Comparison of ENCODE assay signal across 31 mouse cellular contexts in the genomic region with DNA sequence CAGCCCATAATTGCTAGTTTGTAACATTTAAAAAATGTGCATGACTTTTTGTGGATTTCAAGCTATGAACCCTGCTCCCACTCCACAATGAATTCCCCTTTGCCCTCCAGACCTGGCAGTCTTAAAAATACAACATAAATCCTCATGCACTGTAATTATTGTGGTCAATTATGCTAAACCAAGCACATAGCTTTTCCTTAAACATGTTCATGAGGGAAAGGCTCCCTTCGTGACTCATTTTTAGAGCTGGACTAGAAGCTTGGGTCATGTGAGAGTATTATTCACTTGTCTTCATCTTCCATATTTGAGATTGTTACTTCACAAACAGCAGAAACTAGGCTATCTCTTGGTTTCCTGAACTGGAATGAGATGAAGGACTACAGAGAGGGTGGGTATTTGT.
A peak's percentile ranks its signal among the peaks of the same experiment; 100 is the strongest.
DNase-seq lines count a peak whose midpoint lies in the region; ATAC-seq and TF ChIP-seq lines count a peak whose summit lies in the region.
"Had no signal": no experiment of that assay in that cellular context is flagged by ENCODE, and none has a peak within 500 bp of the region (broad histone marks: within the 10 kb centered on the region; RNA-seq: fewer than 3 reads in every experiment).

No protein-coding gene starts in this region.

- DNase-seq in midbrain, embryonic 11.5 days (ENCODE audit: low spot score, missing footprints): peak; percentile 57
- no peak for DNase-seq in midbrain, embryonic 14.5 days
- DNase-seq in Muller cell, postnatal 12 days (ENCODE audit: inconsistent ontology term): peak; percentile 34
- peak; percentile 26 for DNase-seq in adipocyte (ENCODE audit: low spot score)
- no peak for DNase-seq in layer of hippocampus, adult 11-12 months (ENCODE audit: low spot score)
- no peak for DNase-seq in heart, adult 8-10 months (ENCODE audit: low spot score)
- no peak for DNase-seq in lung, postnatal 25 days (ENCODE audit: low spot score)
- DNase-seq: adrenal gland, adult 2 months; adrenal gland, postnatal 14 days; cerebellum, adult 11 months; cerebellum, adult 2 months; cerebellum, adult 9-11 months; cerebellum, postnatal 36 days; embryo, embryonic 11 days; gastrocnemius, postnatal 10 days; heart, adult 18-20 months; heart, postnatal 14 days; heart, postnatal 4 days had no signal

- no peak for ATAC-seq in midbrain, embryonic 11.5 days (ENCODE audit: low FRiP score)
- no peak for ATAC-seq in midbrain, embryonic 14.5 days (ENCODE audit: low FRiP score, low TSS enrichment)
- ATAC-seq: forebrain, embryonic 16.5 days; intestine, postnatal 0 days had no signal

- TF ChIP-seq POLR2A in myocyte (IDR thresholded peaks at IDR 0.05; ENCODE audit: insufficient read length, low read depth): no peak

- H3K27me3 ChIP-seq in midbrain, embryonic 11.5 days (ENCODE audit: control insufficient read depth, insufficient read depth, low read length): no peaks in the 10 kb centered on the region
- H3K27me3 ChIP-seq in midbrain, embryonic 14.5 days (ENCODE audit: control insufficient read depth, insufficient read depth, low read length): no peaks in the 10 kb centered on the region
- no peaks in the 10 kb centered on the region for H3K27me3 ChIP-seq in myocyte (ENCODE audit: control insufficient read depth, insufficient read depth, insufficient read length)
- H3K27me3 ChIP-seq: CH12.LX; embryonic facial prominence, embryonic 15.5 days; forebrain, embryonic 13.5 days; heart, embryonic 13.5 days; hindbrain, embryonic 12.5 days; hindbrain, embryonic 15.5 days had no signal

- H3K4me1 ChIP-seq in midbrain, embryonic 11.5 days (ENCODE audit: control insufficient read depth, insufficient read depth, low read length): no peaks in the 10 kb centered on the region
- no peaks in the 10 kb centered on the region for H3K4me1 ChIP-seq in midbrain, embryonic 14.5 days (ENCODE audit: control insufficient read depth, insufficient read depth, low read length)
- H3K4me1 ChIP-seq: embryonic facial prominence, embryonic 15.5 days; hindbrain, embryonic 15.5 days had no signal

- H3K79me2 ChIP-seq in myocyte (ENCODE audit: control insufficient read depth, insufficient read depth): no peaks in the 10 kb centered on the region

- no peak overlapping the region for H3K9ac ChIP-seq in midbrain, embryonic 11.5 days (ENCODE audit: low read length)
- no peak overlapping the region for H3K9ac ChIP-seq in midbrain, embryonic 14.5 days (replicated peaks; ENCODE audit: low read length)
- H3K9ac ChIP-seq: embryonic facial prominence, embryonic 15.5 days; forebrain, embryonic 13.5 days; heart, embryonic 13.5 days; hindbrain, embryonic 12.5 days; hindbrain, embryonic 15.5 days had no signal

- H3K27ac ChIP-seq in midbrain, embryonic 11.5 days (ENCODE audit: low read depth, low read length): no peak overlapping the region
- no peak overlapping the region for H3K27ac ChIP-seq in midbrain, embryonic 14.5 days (replicated peaks; ENCODE audit: low read depth, low read length)
- H3K27ac ChIP-seq: embryonic facial prominence, embryonic 15.5 days; forebrain, embryonic 10.5 days; forebrain, embryonic 13.5 days; heart, embryonic 10.5 days; heart, embryonic 13.5 days; hindbrain, embryonic 12.5 days; hindbrain, embryonic 15.5 days had no signal

- H3ac ChIP-seq in myocyte (ENCODE audit: control insufficient read depth, insufficient read length): no peak overlapping the region

- no peaks in the 10 kb centered on the region for H3K9me3 ChIP-seq in midbrain, embryonic 11.5 days (ENCODE audit: control insufficient read depth, low read length)
- no peaks in the 10 kb centered on the region for H3K9me3 ChIP-seq in midbrain, embryonic 14.5 days (ENCODE audit: control insufficient read depth, low read length)
- H3K9me3 ChIP-seq: embryonic facial prominence, embryonic 15.5 days; forebrain, embryonic 10.5 days; forebrain, embryonic 13.5 days; G1E; heart, embryonic 10.5 days; heart, embryonic 13.5 days; hindbrain, embryonic 12.5 days; hindbrain, embryonic 15.5 days had no signal

- H3K4me3 ChIP-seq in midbrain, embryonic 11.5 days (ENCODE audit: low read depth, low read length): no peak overlapping the region
- no peak overlapping the region for H3K4me3 ChIP-seq in midbrain, embryonic 14.5 days (replicated peaks; ENCODE audit: low read depth, low read length)
- H3K4me3 ChIP-seq in myocyte: no peak overlapping the region
- H3K4me3 ChIP-seq: embryonic facial prominence, embryonic 15.5 days; erythroblast, embryonic 14.5 days; forebrain, embryonic 10.5 days; forebrain, embryonic 13.5 days; heart, embryonic 10.5 days; heart, embryonic 13.5 days; hindbrain, embryonic 12.5 days; hindbrain, embryonic 15.5 days had no signal

- no peaks in the 10 kb centered on the region for H3K36me3 ChIP-seq in midbrain, embryonic 11.5 days (ENCODE audit: control insufficient read depth, insufficient read depth, low read length)
- no peaks in the 10 kb centered on the region for H3K36me3 ChIP-seq in midbrain, embryonic 14.5 days (ENCODE audit: control insufficient read depth, insufficient read depth, low read length)
- H3K36me3 ChIP-seq in myocyte (ENCODE audit: control insufficient read depth, insufficient read depth): no peaks in the 10 kb centered on the region
- H3K36me3 ChIP-seq: embryonic facial prominence, embryonic 15.5 days; forebrain, embryonic 10.5 days; G1E; heart, embryonic 10.5 days; heart, embryonic 13.5 days; hindbrain, embryonic 12.5 days; hindbrain, embryonic 15.5 days had no signal

- 94% methylated on average over 1 of the region's 1 CpGs for WGBS in midbrain, embryonic 11.5 days
- WGBS in midbrain, embryonic 14.5 days: 83% methylated on average over 1 of the region's 1 CpGs

- H3K4me2 ChIP-seq in midbrain, embryonic 11.5 days: no peak overlapping the region
- H3K4me2 ChIP-seq in midbrain, embryonic 14.5 days (ENCODE audit: low read length): no peak overlapping the region
- peak overlapping the region; percentile 10 for H3K4me2 ChIP-seq in myocyte (ENCODE audit: low read depth)
- H3K4me2 ChIP-seq: embryonic facial prominence, embryonic 15.5 days; forebrain, embryonic 13.5 days; heart, embryonic 13.5 days; hindbrain, embryonic 12.5 days; hindbrain, embryonic 15.5 days had no signal

TF ChIP-seq in myocyte, 11 proteins besides CTCF, POLR2A, EP300 and RAD21:
- TF ChIP-seq USF1 (IDR thresholded peaks at IDR 0.05; ENCODE audit: low read depth): peak; percentile 69
- no peak for TF ChIP-seq MYOG (IDR thresholded peaks at IDR 0.05; ENCODE audit: control insufficient read depth in 1 of 3, insufficient read depth in 1 of 3, insufficient read length in 2 of 3, low read depth in 2 of 3)

Comparison
In these comparisons a context has a peak if more than half of its experiments do, and no peak if none do; other contexts are left out.
1. DNase-seq: peak in midbrain, embryonic 11.5 days (single experiment), Muller cell, postnatal 12 days (single experiment) and adipocyte (single experiment); none in midbrain, embryonic 14.5 days (single experiment), layer of hippocampus, adult 11-12 months (single experiment), heart, adult 8-10 months (single experiment) and lung, postnatal 25 days (single experiment).